Mouse (Mus musculus): ENCODE measurements around the gene 1810013L24Rik. TPM values are rescaled to one million over a fixed set of nuclear protein-coding genes. Genes with fewer than 3 reads are reported as not detected.

1810013L24Rik gene
- polyA plus RNA-seq, 1 experiment from 2014 or later, result 27.4 TPM

GRCm38 (mm10) chr16:8840557-8840956 is 10.7 kb downstream of the 1810013L24Rik start:
- Histone ChIP-seq H3K4me1 (peaks cover 2% of the 10 kb centered on the region), H3K9me3 (replicated peaks) (no peaks in the 10 kb centered on the region), H3K4me3 (no peak overlapping the region), H3K4me2 (no peak overlapping the region), H3K27me3 (no peaks in the 10 kb centered on the region), H3K9ac (no peak overlapping the region), H3K27ac (no peak overlapping the region), H3K36me3 (ENCODE audit: poor library complexity, severe bottlenecking) (peaks cover 53% of the 10 kb centered on the region)
- no peak for ATAC-seq
- whole genome bisulfite sequencing, result 95% methylated on average over 3 of the region's 3 CpGs

GRCm38 (mm10) chr16:8842962-8843361 is 13.1 kb downstream of the 1810013L24Rik start:
- Histone ChIP-seq H3K27me3 (no peaks in the 10 kb centered on the region), H3K9me3 (replicated peaks) (no peaks in the 10 kb centered on the region), H3K4me1 (0 out of 2 replicates have a peak, but pooled peaks cover 4% of the 10 kb centered on the region), H3K4me2 (no peak overlapping the region), H3K9ac (no peak overlapping the region), H3K36me3 (ENCODE audit: poor library complexity, severe bottlenecking) (peaks cover 44% of the 10 kb centered on the region), H3K27ac (no peak overlapping the region), H3K4me3 (no peak overlapping the region)
- no peak for ATAC-seq
- 98% methylated on average over 10 of the region's 10 CpGs for WGBS

GRCm38 (mm10) chr16:8843580-8844175 is 13.8 kb downstream of the 1810013L24Rik start:
- H3K36me3 ChIP-seq (ENCODE audit: poor library complexity, severe bottlenecking), result peaks cover 37% of the 10 kb centered on the region
- 95% methylated on average over 3 of the region's 3 CpGs for WGBS

GRCm38 (mm10) chr16:8845986-8846385 is 16.1 kb downstream of the 1810013L24Rik start:
- no peak overlapping the region for H3K4me3 ChIP-seq
- H3K4me1 ChIP-seq, result peaks cover 4% of the 10 kb centered on the region; the same call in 1 of the 2 replicates
- no peak overlapping the region for H3K9ac ChIP-seq
- no peak for ATAC-seq
- no peak overlapping the region for H3K4me2 ChIP-seq
- H3K27me3 ChIP-seq, result no peaks in the 10 kb centered on the region
- H3K36me3 ChIP-seq (ENCODE audit: poor library complexity, severe bottlenecking), result peaks cover 32% of the 10 kb centered on the region
- 83% methylated on average over 4 of the region's 4 CpGs for WGBS
- H3K9me3 ChIP-seq (replicated peaks), result no peaks in the 10 kb centered on the region
- H3K27ac ChIP-seq, result no peak overlapping the region

More at GRCm38 (mm10) chr16:8843580-8844175, 13.8 kb downstream of the 1810013L24Rik start:
- H3K4me3 ChIP-seq, result no peak overlapping the region
- 0 out of 2 replicates have a peak, but pooled peaks cover 4% of the 10 kb centered on the region for H3K4me1 ChIP-seq
- no peak overlapping the region for H3K4me2 ChIP-seq
- H3K27ac ChIP-seq, result no peak overlapping the region
- no peaks in the 10 kb centered on the region for H3K9me3 ChIP-seq (replicated peaks)
- no peak for ATAC-seq
- H3K9ac ChIP-seq, result no peak overlapping the region
- H3K27me3 ChIP-seq, result no peaks in the 10 kb centered on the region

- Histone ChIP-seq H3K4me1 (peaks cover 4% of the 10 kb centered on the region; the same call in 1 of the 2 replicates), H3K36me3 (ENCODE audit: poor library complexity, severe bottlenecking) (peaks cover 31% of the 10 kb centered on the region), H3K9ac (no peak overlapping the region), H3K4me3 (no peak overlapping the region), H3K9me3 (replicated peaks) (no peaks in the 10 kb centered on the region), H3K4me2 (no peak overlapping the region), H3K27me3 (no peaks in the 10 kb centered on the region), H3K27ac (no peak overlapping the region)
- WGBS, result 94% methylated on average over 4 of the region's 4 CpGs
- no peak for ATAC-seq
Observed at GRCm38 (mm10) chr16:8848309-8849068, 18.6 kb downstream of the 1810013L24Rik start.

GRCm38 (mm10) chr16:8849929-8850328 is 20.0 kb downstream of the 1810013L24Rik start:
- H3K4me1 ChIP-seq, result peaks cover 4% of the 10 kb centered on the region; the same call in 1 of the 2 replicates

GRCm38 (mm10) chr16:8855143-8855542 is 25.2 kb downstream of the 1810013L24Rik start:
- no peaks in the 10 kb centered on the region for H3K4me1 ChIP-seq
- H3K9ac ChIP-seq, result no peak overlapping the region
- ATAC-seq, result no peak
- no peak overlapping the region for H3K4me3 ChIP-seq
- H3K36me3 ChIP-seq (ENCODE audit: poor library complexity, severe bottlenecking), result peaks cover 61% of the 10 kb centered on the region
- no peaks in the 10 kb centered on the region for H3K27me3 ChIP-seq
- no peak overlapping the region for H3K27ac ChIP-seq
- no peak overlapping the region for H3K4me2 ChIP-seq
- no peaks in the 10 kb centered on the region for H3K9me3 ChIP-seq (replicated peaks)
- WGBS, result 96% methylated on average over 2 of the region's 2 CpGs

More at GRCm38 (mm10) chr16:8849929-8850328, 20.0 kb downstream of the 1810013L24Rik start:
- WGBS, result 100% methylated on average over 1 of the region's 1 CpGs
- Histone ChIP-seq H3K4me2 (no peak overlapping the region), H3K36me3 (ENCODE audit: poor library complexity, severe bottlenecking) (peaks cover 33% of the 10 kb centered on the region), H3K9ac (no peak overlapping the region), H3K27me3 (no peaks in the 10 kb centered on the region), H3K27ac (no peak overlapping the region), H3K9me3 (replicated peaks) (no peaks in the 10 kb centered on the region), H3K4me3 (no peak overlapping the region)
- no peak for ATAC-seq

- no peak overlapping the region for H3K27ac ChIP-seq
- WGBS, result 89% methylated on average over 2 of the region's 2 CpGs
- no peaks in the 10 kb centered on the region for H3K9me3 ChIP-seq (replicated peaks)
- no peak overlapping the region for H3K4me2 ChIP-seq
- H3K4me3 ChIP-seq, result no peak overlapping the region
- no peak overlapping the region for H3K9ac ChIP-seq
- peaks cover 64% of the 10 kb centered on the region for H3K36me3 ChIP-seq (ENCODE audit: poor library complexity, severe bottlenecking)
- no peak for ATAC-seq
- H3K4me1 ChIP-seq, result no peaks in the 10 kb centered on the region
- H3K27me3 ChIP-seq, result no peaks in the 10 kb centered on the region
Observed at GRCm38 (mm10) chr16:8856820-8857219, 26.9 kb downstream of the 1810013L24Rik start.

- H3K36me3 ChIP-seq (ENCODE audit: poor library complexity, severe bottlenecking), result peaks cover 37% of the 10 kb centered on the region
Observed at GRCm38 (mm10) chr16:8862336-8862987, 32.6 kb downstream of the 1810013L24Rik start.

GRCm38 (mm10) chr16:8864223-8864631 is 34.3 kb downstream of the 1810013L24Rik start:
- Histone ChIP-seq H3K4me1 (no peaks in the 10 kb centered on the region), H3K4me3 (no peak overlapping the region), H3K9me3 (replicated peaks) (no peaks in the 10 kb centered on the region), H3K4me2 (no peak overlapping the region), H3K36me3 (ENCODE audit: poor library complexity, severe bottlenecking) (peaks cover 22% of the 10 kb centered on the region), H3K9ac (no peak overlapping the region), H3K27ac (no peak overlapping the region), H3K27me3 (no peaks in the 10 kb centered on the region)
- ATAC-seq, result no peak
- 63% methylated on average over 4 of the region's 4 CpGs for WGBS

More at GRCm38 (mm10) chr16:8862336-8862987, 32.6 kb downstream of the 1810013L24Rik start:
- H3K27me3 ChIP-seq, result no peaks in the 10 kb centered on the region
- no peak overlapping the region for H3K27ac ChIP-seq
- no peak overlapping the region for H3K4me2 ChIP-seq
- no peak overlapping the region for H3K4me3 ChIP-seq
- no peaks in the 10 kb centered on the region for H3K9me3 ChIP-seq (replicated peaks)
- no peaks in the 10 kb centered on the region for H3K4me1 ChIP-seq
- no peak overlapping the region for H3K9ac ChIP-seq
- WGBS, result 95% methylated on average over 5 of the region's 5 CpGs
- no peak for ATAC-seq

GRCm38 (mm10) chr16:8867406-8867955 is 37.6 kb downstream of the 1810013L24Rik start:
- Histone ChIP-seq H3K4me3 (no peak overlapping the region), H3K27ac (no peak overlapping the region), H3K9ac (no peak overlapping the region), H3K27me3 (no peaks in the 10 kb centered on the region), H3K4me2 (no peak overlapping the region), H3K9me3 (replicated peaks) (no peaks in the 10 kb centered on the region), H3K36me3 (ENCODE audit: poor library complexity, severe bottlenecking) (peaks cover 3% of the 10 kb centered on the region; the same call in 1 of the 2 replicates), H3K4me1 (no peaks in the 10 kb centered on the region)
- 85% methylated on average over 5 of the region's 5 CpGs for WGBS
- ATAC-seq, result no peak

GRCm38 (mm10) chr16:8868506-8868905 is 38.6 kb downstream of the 1810013L24Rik start:
- Histone ChIP-seq H3K4me1 (no peaks in the 10 kb centered on the region), H3K4me2 (no peak overlapping the region), H3K36me3 (ENCODE audit: poor library complexity, severe bottlenecking) (peaks cover 3% of the 10 kb centered on the region; the same call in 1 of the 2 replicates), H3K9ac (no peak overlapping the region), H3K4me3 (no peak overlapping the region), H3K27me3 (no peaks in the 10 kb centered on the region), H3K9me3 (replicated peaks) (no peaks in the 10 kb centered on the region), H3K27ac (no peak overlapping the region)
- no peak for ATAC-seq
- WGBS, result 91% methylated on average over 3 of the region's 3 CpGs

Measured in forebrain, embryonic 13.5 days (tissue).